ENCODE assay signal across 22 mouse cellular contexts in genomic region chr9:25499306-25499705, GRCm38 (mm10). TPM values are rescaled to one million over a fixed set of nuclear protein-coding genes. Genes with fewer than 3 reads are reported as not detected.
A peak's percentile ranks its signal among the peaks of the same experiment; 100 is the strongest.
DNase-seq lines count a peak whose midpoint lies in the region; ATAC-seq and TF ChIP-seq lines count a peak whose summit lies in the region.
"Had no signal": no experiment of that assay in that cellular context is flagged by ENCODE, and none has a peak within 500 bp of the region (broad histone marks: within the 10 kb centered on the region; RNA-seq: fewer than 3 reads in every experiment).

No protein-coding gene starts in this region.

- no peak for TF ChIP-seq CTCF in heart, adult 2 months (IDR thresholded peaks at IDR 0.05)
- TF ChIP-seq CTCF in heart, postnatal 0 days (IDR thresholded peaks at IDR 0.05; ENCODE audit: low read depth), result no peak

- intact Hi-C loops in heart, adult 2 months (cut with DNase I), result no loop called here
- intact Hi-C loops in heart, postnatal 25 days (cut with DNase I), result no loop called here

- no peak for TF ChIP-seq EP300 in heart, adult 2 months (IDR thresholded peaks at IDR 0.05; ENCODE audit: insufficient read depth, low read depth, low read length)
- TF ChIP-seq EP300 in heart, postnatal 0 days (IDR thresholded peaks at IDR 0.05; ENCODE audit: low read depth), result no peak

- no peaks in the 10 kb centered on the region for H3K27me3 ChIP-seq in heart, adult 2 months (ENCODE audit: control insufficient read depth, insufficient read depth, low read length)
- no peaks in the 10 kb centered on the region for H3K27me3 ChIP-seq in heart, postnatal 0 days (ENCODE audit: control insufficient read depth, insufficient read depth, low read length)
- H3K27me3 ChIP-seq: hindbrain, embryonic 15.5 days; neural tube, embryonic 12.5 days had no signal

- H3K4me3 ChIP-seq in heart, adult 2 months, result no peak overlapping the region
- H3K4me3 ChIP-seq in heart, postnatal 0 days (ENCODE audit: low read depth, low read length), result no peak overlapping the region
- H3K4me3 ChIP-seq: forebrain, embryonic 10.5 days; hindbrain, embryonic 15.5 days; neural tube, embryonic 12.5 days had no signal

- H3K4me2 ChIP-seq in heart, postnatal 0 days (ENCODE audit: low read depth, low read length), result no peak overlapping the region
- H3K4me2 ChIP-seq: hindbrain, embryonic 15.5 days; neural tube, embryonic 12.5 days had no signal

- no peak for ATAC-seq in heart, postnatal 0 days (ENCODE audit: insufficient read depth, low read depth)
- ATAC-seq: CD4-positive, CD25-positive, alpha-beta regulatory T cell, adult 4 months; forebrain, embryonic 16.5 days; liver, postnatal 0 days had no signal

- WGBS in heart, adult 2 months, result 36% methylated on average over 3 of the region's 3 CpGs
- WGBS in heart, postnatal 0 days, result 24% methylated on average over 3 of the region's 3 CpGs

- H3K9me3 ChIP-seq in heart, postnatal 0 days (replicated peaks; ENCODE audit: control insufficient read depth, low read length), result no peaks in the 10 kb centered on the region
- H3K9me3 ChIP-seq: forebrain, embryonic 10.5 days; hindbrain, embryonic 15.5 days; neural tube, embryonic 12.5 days had no signal

- H3K9ac ChIP-seq in heart, adult 2 months (ENCODE audit: low read depth, low read length), result no peak overlapping the region
- H3K9ac ChIP-seq in heart, postnatal 0 days (replicated peaks; ENCODE audit: low read depth, low read length), result no peak overlapping the region
- H3K9ac ChIP-seq: hindbrain, embryonic 15.5 days; liver, postnatal 0 days; neural tube, embryonic 12.5 days had no signal

- peaks cover 40% of the 10 kb centered on the region for H3K36me3 ChIP-seq in heart, adult 2 months (ENCODE audit: control insufficient read depth, insufficient read depth, low read length)
- peaks cover 5% of the 10 kb centered on the region; the same call in 1 of the 2 replicates for H3K36me3 ChIP-seq in heart, postnatal 0 days (replicated peaks; ENCODE audit: control insufficient read depth, insufficient read depth, low read length)
- H3K36me3 ChIP-seq: forebrain, embryonic 10.5 days; hindbrain, embryonic 15.5 days; neural tube, embryonic 12.5 days had no signal

- H3K79me2 ChIP-seq in heart, adult 2 months (replicated peaks; ENCODE audit: control insufficient read depth, insufficient read depth, low read length), result peaks cover 4% of the 10 kb centered on the region

- H3K27ac ChIP-seq in heart, adult 2 months, result peak overlapping the region; percentile 56
- peak overlapping the region; percentile 48; the same call in 1 of the 2 replicates for H3K27ac ChIP-seq in heart, postnatal 0 days (ENCODE audit: low read depth)
- H3K27ac ChIP-seq: forebrain, embryonic 10.5 days; hindbrain, embryonic 15.5 days; neural tube, embryonic 12.5 days; stomach, postnatal 0 days had no signal

- no peak for TF ChIP-seq POLR2A in heart, adult 2 months (IDR thresholded peaks at IDR 0.05; ENCODE audit: insufficient read depth, low read depth, low read length)

- peaks cover 12% of the 10 kb centered on the region for H3K4me1 ChIP-seq in heart, adult 2 months (ENCODE audit: control insufficient read depth, insufficient read depth, low read length)
- peaks cover 33% of the 10 kb centered on the region for H3K4me1 ChIP-seq in heart, postnatal 0 days (ENCODE audit: control insufficient read depth, insufficient read depth)
- H3K4me1 ChIP-seq: neural tube, embryonic 12.5 days had no signal

- DNase-seq in adrenal gland, adult 2 months, result peak; percentile 63
- no peak for DNase-seq in adrenal gland, adult 18-20 months (ENCODE audit: low spot score in 2 of 2)
- DNase-seq in heart, adult 2 months, result no peak
- DNase-seq in heart, postnatal 25 days (ENCODE audit: low spot score), result no peak
- DNase-seq in heart, postnatal 0 days (ENCODE audit: low spot score), result no peak
- DNase-seq in heart, postnatal 4 days, result no peak
- DNase-seq in adrenal gland, postnatal 36 days, result peak; percentile 45 to 49
- DNase-seq: cerebellum, adult 11 months; cerebellum, adult 9-11 months; heart, postnatal 36 days; layer of hippocampus, postnatal 36 days; liver, postnatal 0 days; midbrain, embryonic 14.5 days; right cerebral cortex, postnatal 14 days; thymus, adult 2 months; thymus, postnatal 4 days had no signal

RNA-seq across cellular contexts. Expression of gene Eepd1, which starts 18.0 kb away (rescaled TPM):
- 10 to 100 TPM; 28.4 to 32.8 TPM for total RNA-seq in adrenal gland, adult 2 months (2021)
- polyA plus RNA-seq in adrenal gland, adult 2 months (2012; rRNA removed), result 26.1 and 36.0 TPM in 2 replicates
- 10 to 100 TPM; 20.3 to 60.0 TPM for total RNA-seq in adrenal gland, adult 18-20 months (2021)
- 10 to 100 TPM; 18.9 to 23.3 TPM for total RNA-seq in heart, adult 2 months (2021)
- polyA plus RNA-seq in heart, adult 2 months (2012; rRNA removed), result 16.7 and 21.3 TPM in 2 replicates
- total RNA-seq in heart, postnatal 25 days (2021), result 10 to 100 TPM; 16.8 to 21.2 TPM
- total RNA-seq in heart, postnatal 0 days (2014; rRNA removed; ENCODE audit: low replicate concordance), result 14.7 and 19.9 TPM in 2 replicates
- 20.2 and 21.4 TPM in 2 replicates for polyA plus RNA-seq in heart, postnatal 0 days (2015; fragmentation: Nextera tagmentation; extraction: Ambion mirVana)
- total RNA-seq in heart, postnatal 4 days (2021), result 10 to 100 TPM; 20.8 TPM
- 10 to 100 TPM; 43.6 to 66.9 TPM for total RNA-seq in adrenal gland, postnatal 36 days (2021)

Comparison
In these comparisons a context has a peak if more than half of its experiments do, and no peak if none do; other contexts are left out.
1. DNase-seq: peak in adrenal gland, adult 2 months (single experiment) and adrenal gland, postnatal 36 days (2 of 2); none in adrenal gland, adult 18-20 months (0 of 2), heart, adult 2 months (0 of 2), heart, postnatal 25 days (single experiment), heart, postnatal 0 days (single experiment) and heart, postnatal 4 days (single experiment).